Mouse (Mus musculus) ES-E14 (cell line): ENCODE measurements at regions not wholly inside any gene's neighbourhood (a gene's known extent, or its start where the extent isn't known, plus 50 kb on each side); places are given as distances from the start of the nearest gene placed in this dataset.
A peak's percentile ranks its signal among the peaks of the same experiment; 100 is the strongest.

ENCODE experiments used
- DNase-seq: peaks from one replicate; pipeline ENCODE4 v3.0.0-alpha.2; 2013; ENCODE audit warnings: low read depth, low spot score
- H3K27ac ChIP-seq: 2 replicates; pipeline ENCODE4 v1.5.1; 2012; ENCODE audit warnings: low read depth, mild to moderate bottlenecking, low read length, moderate library complexity, mixed read lengths; ENCODE audit not compliant: poor library complexity, insufficient read depth, severe bottlenecking
- H3K36me3 ChIP-seq: 2 replicates; pipeline ENCODE4 v1.6.1; 2012; ENCODE audit warnings: mild to moderate bottlenecking, low read length, moderate library complexity, mixed read lengths; ENCODE audit not compliant: control insufficient read depth, poor library complexity, insufficient read depth, severe bottlenecking
- H3K4me1 ChIP-seq, 2 experiments: fragments of 150-350 bp in 1 of 2; sonication (generic) in 1 of 2; 2 replicates each; pipeline ENCODE4 v1.6.1; 2012; ENCODE audit warnings: low read length in 2 of 2, mild to moderate bottlenecking in 1 of 2, mixed read lengths in 1 of 2; ENCODE audit not compliant: control insufficient read depth in 2 of 2, insufficient read depth in 2 of 2, poor library complexity in 1 of 2
- H3K4me3 ChIP-seq, 2 experiments: fragments of 150-350 bp in 1 of 2; sonication (generic) in 1 of 2; 2 replicates each; pipeline ENCODE4 v1.5.1; 2012; ENCODE audit warnings: low read length in 2 of 2, low read depth in 1 of 2, mild to moderate bottlenecking in 1 of 2, mixed read lengths in 1 of 2; ENCODE audit not compliant: insufficient read depth in 1 of 2, poor library complexity in 1 of 2, severe bottlenecking in 1 of 2
- H3K9ac ChIP-seq: 2 replicates; pipeline ENCODE4 v1.6.1; 2012; ENCODE audit warnings: low read depth, mild to moderate bottlenecking, low read length, mixed read lengths; ENCODE audit not compliant: poor library complexity, insufficient read depth, severe bottlenecking
- H3K9me3 ChIP-seq: fragments of 150-350 bp; sonication (generic); 2 replicates; pipeline ENCODE4 v1.6.1; 2012; ENCODE audit warnings: low read depth, mild to moderate bottlenecking, low read length; ENCODE audit not compliant: control insufficient read depth, insufficient read depth
- HCFC1 ChIP-seq: IDR thresholded peaks from 2 replicates; pipeline ENCODE4 v1.6.1; 2012; ENCODE audit warnings: low read length, inconsistent platforms, borderline replicate concordance; ENCODE audit not compliant: insufficient read depth
- ZC3H11A ChIP-seq: IDR thresholded peaks from 2 replicates; pipeline ENCODE4 v1.6.1; 2012; ENCODE audit warnings: low read depth, mild to moderate bottlenecking, inconsistent platforms, low read length, borderline replicate concordance
- in situ Hi-C, 2 experiments: fragments of 600-800 bp; cut with MboI; formaldehyde crosslinking; loops; one replicate each; pipeline ENCODE4 v1.15.1; 2025; ENCODE audit warnings: low sequenced_read_pairs in 2 of 2, inconsistent platforms in 1 of 2; ENCODE audit not compliant: unreplicated experiment in 2 of 2

- TF ChIP-seq HCFC1, result no peak
- no peaks in the 10 kb centered on the region for H3K9me3 ChIP-seq
- no peaks in the 10 kb centered on the region for H3K36me3 ChIP-seq
- no peak for DNase-seq
- H3K4me3 ChIP-seq, result no peak overlapping the region
- H3K4me1 ChIP-seq, result peaks cover 4 to 20% of the 10 kb centered on the region in 2 experiments; a peak in 3 of 4 replicates
- no peak overlapping the region for H3K27ac ChIP-seq
- in situ Hi-C loops, result loop anchor here in 1 of 2 experiments (5.0 kb wide), 1 partner anchor 146 kb away; no protein-coding TSS in a partner anchor
- no peak overlapping the region for H3K9ac ChIP-seq
Measured at GRCm38 (mm10) chr9:102782926-102783850, 51.5 kb upstream of the Ryk start.

DNA sequence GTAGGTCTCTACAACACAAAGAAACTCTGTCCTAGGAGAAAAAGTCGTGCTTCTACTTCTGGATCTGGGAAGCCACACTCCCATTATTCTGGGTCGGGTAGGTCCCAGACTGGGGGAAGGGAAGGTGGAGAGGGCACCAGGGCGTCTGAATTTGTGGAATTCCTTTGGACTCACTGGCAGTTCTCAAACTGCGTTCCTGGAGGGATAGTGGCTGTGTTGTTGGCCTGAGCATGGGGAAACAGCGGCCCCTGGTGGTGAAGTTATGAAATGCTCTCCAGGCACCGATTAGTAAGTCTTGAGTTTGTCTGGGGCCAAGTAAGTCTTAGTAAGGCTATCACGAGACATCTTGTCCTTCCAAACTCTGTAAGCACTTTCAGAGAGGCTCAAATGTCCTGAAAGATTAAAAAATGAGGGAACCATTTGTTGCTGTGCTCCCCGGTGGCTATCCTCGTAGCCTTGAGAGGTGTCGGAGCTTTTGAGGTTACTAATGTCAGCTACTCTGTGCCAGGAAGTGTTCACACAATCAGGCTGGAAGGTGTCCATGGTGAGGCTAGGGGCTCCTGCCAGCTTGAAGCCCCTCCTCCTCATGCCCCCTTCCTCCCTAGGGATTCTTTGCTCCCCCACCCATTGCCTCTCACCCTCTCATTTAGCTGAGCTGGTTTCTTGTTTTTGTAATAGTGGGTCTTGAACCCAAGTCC, 50.2 kb upstream of the Ryk start:
- DNase-seq, result peak; percentile 94
- peaks cover 0 to 11% of the 10 kb centered on the region in 2 experiments; a peak in 3 of 4 replicates for H3K4me1 ChIP-seq
- H3K9me3 ChIP-seq, result no peaks in the 10 kb centered on the region
- TF ChIP-seq HCFC1 (no peak), ZC3H11A (peak; percentile 100)
- in situ Hi-C loops, result loop anchor here in 1 of 2 experiments (5.0 kb wide), 1 partner anchor 147 kb away; no protein-coding TSS in a partner anchor
- no peak overlapping the region for H3K9ac ChIP-seq
- no peak overlapping the region for H3K4me3 ChIP-seq
- H3K27ac ChIP-seq, result no peak overlapping the region
- no peaks in the 10 kb centered on the region for H3K36me3 ChIP-seq
